Mouse (Mus musculus) urinary bladder, adult 18-20 months (tissue): Measurements from ENCODE around the gene Rhox4c.
"Not testable (repeated sequence)": the region's sequence is repeated elsewhere in the genome, so short reads cannot be mapped to it uniquely, and the experiment has no call there.

Experiments used
- DNase-seq, 2 experiments: peaks; one replicate each; pipeline ENCODE4 v3.0.0; 2022; ENCODE audit warnings: low spot score in 2 of 2, mixed read lengths in 2 of 2

The Rhox4c gene

DNA sequence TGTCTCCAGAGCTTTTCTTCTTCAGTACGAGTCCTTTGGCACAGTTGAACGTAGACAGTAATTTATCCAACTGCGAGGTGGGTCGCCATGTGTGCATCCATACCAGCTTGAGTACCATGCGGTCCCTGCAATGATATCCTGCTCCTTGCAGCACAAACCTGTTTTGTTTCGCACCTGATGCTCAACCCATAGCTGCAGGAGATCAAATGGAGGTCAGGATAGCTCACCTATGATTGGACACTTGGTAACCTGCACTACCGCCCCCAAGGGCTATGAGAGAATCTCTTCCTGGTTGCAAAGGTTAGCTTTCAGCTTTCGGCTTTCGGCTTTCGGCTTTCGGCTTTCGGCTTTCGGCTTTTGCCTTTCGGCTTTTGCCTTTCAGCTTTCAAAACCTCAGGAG is at the start of gene Rhox4c:
TSS of gene Rhox4c (plus strand) at position 301 of the 400 bp plus-strand sequence.
- not testable (repeated sequence) for DNase-seq

DNA sequence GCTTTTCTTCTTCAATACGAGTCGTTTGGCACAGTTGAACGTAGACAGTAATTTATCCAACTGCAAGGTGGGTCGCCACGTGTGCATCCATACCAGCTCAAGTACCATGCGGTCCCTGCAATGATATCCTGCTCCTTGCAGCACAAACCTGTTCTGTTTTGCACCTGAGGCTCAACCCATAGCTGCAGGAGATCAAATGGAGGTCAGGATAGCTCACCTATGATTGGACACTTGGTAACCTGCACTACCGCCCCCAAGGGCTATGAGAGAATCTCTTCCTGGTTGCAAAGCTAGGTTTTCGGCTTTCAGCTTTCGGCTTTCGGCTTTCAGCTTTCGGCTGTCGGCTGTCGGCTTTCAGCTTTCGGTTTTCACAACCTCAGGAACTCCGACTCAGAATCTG is 47.9 kb upstream of the Rhox4c start, which contains the start of gene Rhox4b:
TSS of gene Rhox4b (plus strand) at position 301 of the 400 bp plus-strand sequence.
- DNase-seq: not testable (repeated sequence)

DNA sequence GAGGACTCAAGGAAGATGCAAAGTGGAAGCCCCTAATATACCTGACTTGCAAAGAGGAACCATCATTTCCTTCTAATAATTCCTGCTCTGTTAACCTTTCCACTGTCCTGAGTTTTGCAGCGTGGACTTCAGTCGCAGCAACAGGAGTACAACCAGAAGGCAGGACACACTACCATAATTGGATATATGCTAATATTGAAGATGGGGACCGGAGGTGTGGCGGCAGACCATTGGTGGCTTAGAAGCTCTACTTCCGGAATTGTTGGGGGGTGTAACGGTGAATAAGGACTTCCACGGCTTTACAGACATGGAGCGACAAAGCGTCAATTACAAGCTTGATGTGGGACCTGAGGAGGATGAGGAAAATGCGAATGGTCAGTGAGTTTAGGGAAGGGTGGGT is 26.8 kb upstream of the Rhox4c start, which contains the start of gene Rhox2c:
TSS of gene Rhox2c (plus strand) at position 301 of the 400 bp plus-strand sequence.
- DNase-seq: not testable (repeated sequence)

DNA sequence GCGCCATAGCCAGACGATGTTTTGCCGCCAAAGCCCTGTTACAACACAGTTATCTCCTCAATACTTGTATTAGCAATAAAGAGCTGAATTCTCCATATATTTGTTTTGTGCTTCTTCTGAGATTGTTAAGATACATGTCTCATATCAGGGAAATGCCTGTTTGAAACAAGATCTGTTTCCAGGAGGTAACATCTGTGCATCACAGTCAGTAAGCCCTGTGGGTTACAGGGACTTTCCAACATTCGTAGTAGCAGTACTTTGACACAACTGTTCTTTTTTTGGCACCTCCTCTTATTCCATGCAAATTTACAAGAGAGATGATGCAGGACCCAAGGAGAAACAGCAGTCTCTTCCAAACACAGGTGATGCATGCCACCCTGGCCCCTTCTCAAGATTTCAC is 21.9 kb upstream of the Rhox4c start, which contains the start of gene Rhox3c:
TSS of gene Rhox3c (plus strand) at position 301 of the 400 bp plus-strand sequence.
- not testable (repeated sequence) for DNase-seq

DNA sequence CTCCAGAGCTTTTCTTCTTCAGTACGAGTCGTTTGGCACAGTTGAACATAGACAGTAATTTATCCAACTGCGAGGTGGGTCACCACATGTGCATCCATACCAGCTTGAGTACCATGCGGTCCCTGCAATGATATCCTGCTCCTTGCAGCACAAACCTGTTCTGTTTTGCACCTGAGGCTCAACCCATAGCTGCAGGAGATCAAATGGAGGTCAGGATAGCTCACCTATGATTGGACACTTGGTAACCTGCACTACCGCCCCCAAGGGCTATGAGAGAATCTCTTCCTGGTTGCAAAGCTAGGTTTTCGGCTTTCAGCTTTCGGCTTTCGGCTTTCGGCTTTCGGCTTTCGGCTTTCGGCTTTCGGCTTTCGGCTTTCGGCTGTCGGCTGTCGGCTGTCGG is 33.9 kb downstream of the Rhox4c start, which contains the start of gene Rhox4d:
TSS of gene Rhox4d (plus strand) at position 301 of the 400 bp plus-strand sequence.
- DNase-seq: not testable (repeated sequence)

DNA sequence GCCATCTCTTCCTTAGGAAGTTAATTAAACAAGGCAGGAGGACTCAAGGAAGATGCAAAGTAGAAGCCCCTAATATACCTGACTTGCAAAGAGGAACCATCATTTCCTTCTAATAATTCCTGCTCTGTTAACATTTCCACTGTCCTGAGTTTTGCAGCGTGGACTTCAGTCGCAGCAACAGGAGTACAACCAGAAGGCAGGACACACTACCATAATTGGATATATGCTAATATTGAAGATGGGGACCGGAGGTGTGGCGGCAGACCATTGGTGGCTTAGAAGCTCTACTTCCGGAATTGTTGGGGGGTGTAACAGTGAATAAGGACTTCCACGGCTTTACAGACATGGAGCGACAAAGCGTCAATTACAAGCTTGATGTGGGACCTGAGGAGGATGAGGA is 50.0 kb downstream of the Rhox4c start, which contains the start of gene Rhox2e:
TSS of gene Rhox2e (plus strand) at position 301 of the 400 bp plus-strand sequence.
- not testable (repeated sequence) for DNase-seq
